Mouse (Mus musculus) NIH3T3 (cell line): Measurements from ENCODE around the gene Ppp1r35.

Experiments
- DNase-seq: peaks from one replicate; pipeline ENCODE4 v3.0.0-alpha.2; 2012; ENCODE audit warnings: low read depth

Ppp1r35 gene

GRCm38 (mm10) chr5:137782776-137783522, 4.3 kb downstream of the Ppp1r35 start:
- no peak for DNase-seq

- no peak for DNase-seq
These were observed 5.4 kb downstream of the Ppp1r35 start for GRCm38 (mm10) chr5:137783901-137784540.

GRCm38 (mm10) chr5:137784546-137784945, 5.9 kb downstream of the Ppp1r35 start:
- DNase-seq: no peak

GRCm38 (mm10) chr5:137785164-137786031, 6.7 kb downstream of the Ppp1r35 start:
- DNase-seq: no peak

- DNase-seq: peak; percentile 100
These were observed 7.7 kb downstream of the Ppp1r35 start for GRCm38 (mm10) chr5:137786109-137786942.

GRCm38 (mm10) chr5:137787151-137787928, 8.7 kb downstream of the Ppp1r35 start, which contains the start of the genes Mepce and Zcwpw1:
Mepce (minus strand) TSS chr5:137787655.
Zcwpw1 (plus strand) TSS chr5:137787798.
- DNase-seq: peak; percentile 97

- DNase-seq: no peak
These were observed 9.5 kb downstream of the Ppp1r35 start for GRCm38 (mm10) chr5:137788171-137788570.

- no peak for DNase-seq
These were observed 10.4 kb downstream of the Ppp1r35 start for GRCm38 (mm10) chr5:137788946-137789531.

GRCm38 (mm10) chr5:137791553-137791952, 12.9 kb downstream of the Ppp1r35 start:
- peak; percentile 49 for DNase-seq

- DNase-seq: no peak
These were observed 18.0 kb downstream of the Ppp1r35 start for GRCm38 (mm10) chr5:137796606-137797005.

- DNase-seq: no peak
These were observed 22.3 kb downstream of the Ppp1r35 start for GRCm38 (mm10) chr5:137800917-137801316.

GRCm38 (mm10) chr5:137806158-137806557, 27.5 kb downstream of the Ppp1r35 start:
- DNase-seq: no peak

GRCm38 (mm10) chr5:137808316-137808715, 29.7 kb downstream of the Ppp1r35 start:
- DNase-seq: no peak

GRCm38 (mm10) chr5:137817466-137818222, 39.0 kb downstream of the Ppp1r35 start:
- DNase-seq: peak; percentile 19

- no peak for DNase-seq
These were observed 43.5 kb downstream of the Ppp1r35 start for GRCm38 (mm10) chr5:137822126-137822525.

- no peak for DNase-seq
These were observed 44.0 kb downstream of the Ppp1r35 start for GRCm38 (mm10) chr5:137822602-137823001.

GRCm38 (mm10) chr5:137823455-137824045, 44.9 kb downstream of the Ppp1r35 start:
- no peak for DNase-seq

- DNase-seq: no peak
These were observed 46.4 kb downstream of the Ppp1r35 start for GRCm38 (mm10) chr5:137825030-137825429.

- DNase-seq: no peak
These were observed 47.3 kb downstream of the Ppp1r35 start for GRCm38 (mm10) chr5:137825971-137826370.
